Mouse (Mus musculus) ES-E14 (cell line): ENCODE data around the gene Map2k5. TPM values are rescaled to one million over a fixed set of nuclear protein-coding genes. Genes with fewer than 3 reads are reported as not detected.

Source experiments
- DNase-seq: peaks from one replicate; pipeline ENCODE4 v3.0.0-alpha.2; 2013; ENCODE audit warnings: low read depth, low spot score
- H3K27ac ChIP-seq: 2 replicates; pipeline ENCODE4 v1.5.1; 2012; ENCODE audit warnings: low read depth, mild to moderate bottlenecking, low read length, moderate library complexity, mixed read lengths; ENCODE audit not compliant: poor library complexity, insufficient read depth, severe bottlenecking
- H3K36me3 ChIP-seq: 2 replicates; pipeline ENCODE4 v1.6.1; 2012; ENCODE audit warnings: mild to moderate bottlenecking, low read length, moderate library complexity, mixed read lengths; ENCODE audit not compliant: control insufficient read depth, poor library complexity, insufficient read depth, severe bottlenecking
- H3K4me1 ChIP-seq, 2 experiments: fragments of 150-350 bp in 1 of 2; sonication (generic) in 1 of 2; 2 replicates each; pipeline ENCODE4 v1.6.1; 2012; ENCODE audit warnings: low read length in 2 of 2, mild to moderate bottlenecking in 1 of 2, mixed read lengths in 1 of 2; ENCODE audit not compliant: control insufficient read depth in 2 of 2, insufficient read depth in 2 of 2, poor library complexity in 1 of 2
- H3K4me3 ChIP-seq, 2 experiments: fragments of 150-350 bp in 1 of 2; sonication (generic) in 1 of 2; 2 replicates each; pipeline ENCODE4 v1.5.1; 2012; ENCODE audit warnings: low read length in 2 of 2, low read depth in 1 of 2, mild to moderate bottlenecking in 1 of 2, mixed read lengths in 1 of 2; ENCODE audit not compliant: insufficient read depth in 1 of 2, poor library complexity in 1 of 2, severe bottlenecking in 1 of 2
- H3K9ac ChIP-seq: 2 replicates; pipeline ENCODE4 v1.6.1; 2012; ENCODE audit warnings: low read depth, mild to moderate bottlenecking, low read length, mixed read lengths; ENCODE audit not compliant: poor library complexity, insufficient read depth, severe bottlenecking
- H3K9me3 ChIP-seq: fragments of 150-350 bp; sonication (generic); 2 replicates; pipeline ENCODE4 v1.6.1; 2012; ENCODE audit warnings: low read depth, mild to moderate bottlenecking, low read length; ENCODE audit not compliant: control insufficient read depth, insufficient read depth
- CHD2 ChIP-seq: IDR thresholded peaks from 2 replicates; pipeline ENCODE4 v1.6.1; 2014; ENCODE audit warnings: mild to moderate bottlenecking, low read depth, low read length, inconsistent platforms
- HCFC1 ChIP-seq: IDR thresholded peaks from 2 replicates; pipeline ENCODE4 v1.6.1; 2012; ENCODE audit warnings: low read length, inconsistent platforms, borderline replicate concordance; ENCODE audit not compliant: insufficient read depth
- MAFK ChIP-seq: IDR thresholded peaks from 2 replicates; pipeline ENCODE4 v1.6.1; 2014; ENCODE audit warnings: mild to moderate bottlenecking, low read depth, low read length, inconsistent platforms; ENCODE audit not compliant: insufficient read depth
- ZC3H11A ChIP-seq: IDR thresholded peaks from 2 replicates; pipeline ENCODE4 v1.6.1; 2012; ENCODE audit warnings: low read depth, mild to moderate bottlenecking, inconsistent platforms, low read length, borderline replicate concordance
- ZNF384 ChIP-seq: IDR thresholded peaks from 2 replicates; pipeline ENCODE4 v1.6.1; 2012; ENCODE audit warnings: low read depth, low read length, inconsistent platforms
- in situ Hi-C, 2 experiments: fragments of 600-800 bp; cut with MboI; formaldehyde crosslinking; loops; one replicate each; pipeline ENCODE4 v1.15.1; 2025; ENCODE audit warnings: low sequenced_read_pairs in 2 of 2, inconsistent platforms in 1 of 2; ENCODE audit not compliant: unreplicated experiment in 2 of 2
- total RNA-seq: library from RNA; depleted of rRNA; stranded (reverse); fragments of 300-350 nt; gene quantifications from 2 replicates; pipeline ENCODE4 v1.2.3, GENCODE M21; 2012

The Map2k5 gene
- total RNA-seq, 1 experiment = 8.3 TPM

- no peaks in the 10 kb centered on the region for H3K9me3 ChIP-seq
- in situ Hi-C loops = loop anchor here (10.0 to 25.0 kb wide), 2 partner anchors 705 to 713 kb away; no protein-coding TSS in a partner anchor
- no peak overlapping the region for H3K27ac ChIP-seq
- no peaks in the 10 kb centered on the region for H3K36me3 ChIP-seq
- no peak for DNase-seq
- peak overlapping the region; percentile 71 to 76 for H3K4me3 ChIP-seq
- TF ChIP-seq HCFC1 (0 out of 2 replicates have a peak, but pooled peaks have one; percentile 20), CHD2 (no peak)
- peaks cover 7 to 8% of the 10 kb centered on the region in 2 experiments; a peak in 3 of 4 replicates for H3K4me1 ChIP-seq
- H3K9ac ChIP-seq = peak overlapping the region; percentile 77
Observed at GRCm38 (mm10) chr9:63131957-63132602, 245.6 kb downstream of the Map2k5 start.

- DNase-seq = no peak
- Histone ChIP-seq H3K4me3 (no peak overlapping the region), H3K9me3 (no peaks in the 10 kb centered on the region), H3K36me3 (no peaks in the 10 kb centered on the region), H3K9ac (no peak overlapping the region), H3K4me1 (peaks cover under 1 to 7% of the 10 kb centered on the region in 2 experiments; a peak in 2 of 4 replicates), H3K27ac (no peak overlapping the region)
- TF ChIP-seq HCFC1 = no peak
- TF ChIP-seq CHD2 = no peak
- TF ChIP-seq ZC3H11A = no peak
- TF ChIP-seq ZNF384 = no peak
- no peak for TF ChIP-seq MAFK
- in situ Hi-C loops = loop anchor here (10.0 to 25.0 kb wide), 2 partner anchors 708 to 715 kb away; no protein-coding TSS in a partner anchor
Observed at GRCm38 (mm10) chr9:63129641-63130041, 248.1 kb downstream of the Map2k5 start.

GRCm38 (mm10) chr9:63124512-63124911 lies 253.2 kb downstream of the Map2k5 start:
- peaks cover 0 to 2% of the 10 kb centered on the region in 2 experiments; a peak in 1 of 4 replicates for H3K4me1 ChIP-seq
- no peak for DNase-seq
- TF ChIP-seq ZNF384 = no peak
- no peak for TF ChIP-seq CHD2
- TF ChIP-seq MAFK = no peak
- no peak for TF ChIP-seq HCFC1
- TF ChIP-seq ZC3H11A = no peak
- in situ Hi-C loops = no loop called here
- no peak overlapping the region for H3K9ac ChIP-seq
- H3K4me3 ChIP-seq = no peak overlapping the region
- no peaks in the 10 kb centered on the region for H3K9me3 ChIP-seq
- H3K27ac ChIP-seq = no peak overlapping the region
- no peaks in the 10 kb centered on the region for H3K36me3 ChIP-seq

- Histone ChIP-seq H3K36me3 (no peaks in the 10 kb centered on the region), H3K4me3 (peak overlapping the region; percentile 14 to 41; a peak in 2 of 4 replicates), H3K9me3 (no peaks in the 10 kb centered on the region), H3K27ac (no peak overlapping the region), H3K4me1 (peaks cover 0 to 2% of the 10 kb centered on the region in 2 experiments; a peak in 1 of 4 replicates), H3K9ac (peak overlapping the region; percentile 16; the same call in 1 of the 2 replicates)
- TF ChIP-seq ZC3H11A (peak; percentile 89; the same call in 1 of the 2 replicates), CHD2 (no peak), HCFC1 (no peak), ZNF384 (no peak), MAFK (no peak)
- in situ Hi-C loops = no loop called here
- peak; percentile 90 for DNase-seq
Observed at GRCm38 (mm10) chr9:63123451-63124438, 254.0 kb downstream of the Map2k5 start.
